Mouse (Mus musculus) layer of hippocampus, adult 18-20 months (tissue): Measurements from ENCODE around the gene Fignl1. TPM values are rescaled to one million over a fixed set of nuclear protein-coding genes. Genes with fewer than 3 reads are reported as not detected.
A peak's percentile ranks its signal among the peaks of the same experiment; 100 is the strongest.

ENCODE experiments used
- DNase-seq, 2 experiments: peaks; one replicate each; pipeline ENCODE4 v3.0.0; 2022; ENCODE audit warnings: low spot score in 2 of 2
- long read RNA-seq: library from polyadenylated mRNA; stranded (forward); transcript quantifications from one replicate; pipeline ENCODE4 v2.0.0, GENCODE M21; 2021
- total RNA-seq, 2 experiments: library from RNA; stranded (reverse); gene quantifications; 2 replicates each; pipeline ENCODE4 v1.2.3; 2021

Fignl1 gene
- 1 to 10 TPM in 1 of 2 experiments, under 1 TPM in 1; 0.61 to 1.9 TPM for total RNA-seq
- long read RNA-seq = 0 reads

GRCm38 (mm10) chr11:11808820-11809403 lies at the start of gene Fignl1:
Fignl1 (minus strand) TSS chr11:11808962.
- peak; percentile 91 to 95 for DNase-seq

DNA sequence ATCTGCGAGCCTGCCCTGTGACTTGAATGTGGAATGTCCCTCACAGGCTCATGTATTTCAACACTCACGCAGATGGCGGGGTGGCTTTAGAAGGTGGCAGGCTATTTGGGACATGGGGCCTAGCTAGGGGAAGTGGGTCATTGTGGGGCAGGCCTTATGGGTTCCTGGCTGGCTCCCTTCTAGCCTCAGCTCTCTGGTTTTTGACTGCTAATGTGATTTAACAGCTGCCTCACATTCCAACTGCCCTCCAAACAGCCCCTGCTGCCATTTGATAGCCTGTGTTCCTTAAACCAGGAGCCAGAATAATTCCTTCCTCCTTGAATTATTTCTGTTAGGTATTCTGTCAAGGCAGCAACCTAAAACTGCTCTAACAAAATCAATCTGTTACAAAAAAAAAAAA lies 48.2 kb upstream of the Fignl1 start:
- DNase-seq = no peak

GRCm38 (mm10) chr11:11855685-11856131 lies 46.9 kb upstream of the Fignl1 start:
- DNase-seq = no peak

DNA sequence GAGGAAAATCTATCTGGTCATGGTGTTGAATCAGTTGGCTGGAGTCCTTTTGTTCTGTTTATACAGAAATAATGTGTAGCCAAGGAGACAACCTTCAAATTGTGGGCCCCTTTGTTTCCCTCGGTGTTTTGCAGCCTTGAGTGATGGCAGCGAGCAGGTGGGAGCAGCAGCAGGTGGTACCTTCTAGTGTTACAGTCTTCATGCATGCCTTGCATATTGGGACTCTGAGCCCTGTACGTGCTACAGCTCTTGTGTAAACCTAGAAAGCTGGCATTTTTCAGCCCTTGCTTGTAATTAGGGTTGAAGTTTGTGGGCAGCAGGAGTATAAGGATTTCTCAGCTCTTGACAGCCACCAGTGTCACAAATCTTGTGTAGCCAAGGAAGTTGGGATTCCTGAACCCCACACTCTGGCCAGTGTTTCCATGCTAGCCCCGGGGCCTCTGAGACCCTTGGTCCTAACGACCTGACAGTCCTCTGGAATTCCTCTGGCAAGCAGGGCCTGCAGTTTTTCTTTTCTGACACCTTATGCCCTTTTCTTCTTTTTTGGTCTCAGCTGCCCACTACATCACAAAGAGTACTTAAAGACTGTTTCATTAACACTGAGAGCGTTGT lies 46.4 kb upstream of the Fignl1 start:
- DNase-seq = no peak

DNA sequence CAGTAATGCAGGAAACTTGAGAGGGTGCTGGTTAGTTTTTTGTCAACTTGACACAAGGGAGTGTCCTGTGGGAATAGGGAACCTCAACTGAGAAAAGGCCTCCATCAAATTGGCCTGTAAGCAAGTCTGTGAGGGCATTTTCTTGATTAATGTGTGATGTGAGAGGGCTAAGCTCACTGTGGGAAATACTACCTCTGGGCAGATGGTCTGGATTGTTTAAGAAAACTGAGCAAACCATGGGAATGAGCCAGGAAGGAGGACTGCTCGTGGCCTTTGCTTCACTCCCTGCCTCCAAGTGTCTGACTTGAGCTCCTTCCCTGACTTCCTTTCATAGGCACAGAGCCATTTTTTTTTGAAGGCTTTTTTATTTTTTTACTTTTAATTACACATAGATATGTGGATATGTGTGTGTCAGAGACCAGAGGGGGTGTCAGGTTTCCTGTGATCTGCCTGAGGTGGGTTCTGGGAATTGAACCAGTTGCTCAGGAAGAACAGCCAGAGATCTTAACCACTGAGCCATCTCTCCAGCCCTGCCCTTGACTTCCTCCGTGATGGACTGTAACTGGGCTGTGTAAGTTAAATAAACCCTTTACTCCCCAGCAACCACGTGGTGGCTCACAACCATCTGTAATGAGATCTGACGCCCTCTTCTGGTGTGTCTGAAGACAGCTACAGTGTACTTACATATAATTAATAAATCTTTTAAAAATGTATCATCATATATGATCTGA lies 45.1 kb upstream of the Fignl1 start:
- DNase-seq = no peak

- no peak for DNase-seq
Observed at GRCm38 (mm10) chr11:11851957-11852505, 43.3 kb upstream of the Fignl1 start.

DNA sequence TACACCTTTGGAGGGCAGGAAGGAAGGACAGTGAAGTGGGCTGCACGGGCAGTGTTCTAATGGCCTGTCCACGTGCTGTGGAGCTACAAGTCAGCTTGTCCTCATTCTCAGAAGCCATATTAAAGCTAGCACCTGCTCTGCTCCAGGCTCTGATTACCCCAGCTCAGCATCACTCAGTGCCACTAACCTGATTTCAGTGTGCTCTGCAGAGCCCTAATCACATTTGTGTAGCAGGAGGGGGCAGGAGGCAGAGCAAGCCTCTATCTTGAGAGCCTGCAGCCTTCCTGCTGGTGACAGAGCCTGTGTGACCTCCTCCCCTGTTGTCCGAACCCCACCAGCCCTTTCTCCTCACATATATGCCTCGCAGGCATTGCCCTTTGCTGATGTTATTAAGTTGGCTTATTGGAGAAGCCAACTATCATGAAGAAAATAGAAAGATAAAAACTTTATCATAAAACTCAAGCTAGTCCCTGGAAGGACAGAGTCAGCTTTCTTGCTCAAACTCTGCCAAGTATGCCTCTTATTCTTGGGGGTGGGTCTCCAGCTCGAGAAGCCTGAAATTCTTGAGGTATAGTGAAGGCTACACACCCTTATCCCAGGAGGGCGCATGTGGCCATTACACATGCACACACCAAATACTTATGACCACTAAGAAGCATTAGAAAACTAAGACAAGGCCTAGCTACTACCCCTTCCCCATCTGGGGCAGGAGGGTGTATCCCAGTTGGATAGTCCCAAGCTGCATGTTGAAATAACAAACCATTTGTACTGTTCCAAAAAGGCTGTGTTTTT lies 41.9 kb upstream of the Fignl1 start:
- no peak for DNase-seq

GRCm38 (mm10) chr11:11849513-11850311 lies 41.0 kb upstream of the Fignl1 start:
- no peak for DNase-seq

DNA sequence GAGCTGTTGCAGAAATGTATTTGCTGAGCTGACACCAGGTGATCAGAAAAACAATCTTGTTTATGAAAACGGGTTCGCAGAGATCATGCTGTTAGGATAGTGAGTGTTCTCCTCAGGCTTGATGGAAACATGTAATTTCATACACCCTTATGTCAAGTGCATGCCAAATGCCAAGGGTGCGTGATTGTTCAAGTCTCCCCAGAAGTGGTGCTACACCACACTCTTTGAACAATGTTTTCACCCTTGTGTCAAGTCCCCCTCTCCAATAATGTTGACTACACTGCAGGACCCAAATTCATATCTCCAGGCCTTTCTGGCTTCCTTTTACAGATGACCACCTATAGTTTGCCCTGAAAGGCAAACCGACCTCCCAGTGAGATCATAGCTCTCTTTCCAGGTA lies 39.7 kb upstream of the Fignl1 start:
- no peak for DNase-seq

DNA sequence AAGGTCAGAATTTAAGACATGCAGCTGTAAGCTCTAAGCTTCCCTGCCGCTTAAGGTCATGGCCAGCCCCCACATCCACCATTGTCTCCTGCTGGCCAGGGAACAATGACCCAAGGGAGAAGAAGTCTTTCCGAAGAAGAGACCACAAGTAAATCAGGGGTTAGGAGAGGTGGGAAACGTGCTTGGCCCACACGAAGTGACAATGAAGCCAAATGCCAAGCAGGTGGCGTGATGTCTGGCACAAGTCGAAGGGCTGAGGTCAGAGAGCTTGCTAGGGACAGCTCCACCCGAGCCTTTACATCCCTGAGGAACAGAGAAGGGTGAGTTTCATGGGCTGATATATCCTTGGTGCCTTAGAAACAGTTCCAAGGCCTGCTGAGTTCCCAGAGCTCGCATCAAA lies 36.3 kb upstream of the Fignl1 start:
- DNase-seq = no peak

DNA sequence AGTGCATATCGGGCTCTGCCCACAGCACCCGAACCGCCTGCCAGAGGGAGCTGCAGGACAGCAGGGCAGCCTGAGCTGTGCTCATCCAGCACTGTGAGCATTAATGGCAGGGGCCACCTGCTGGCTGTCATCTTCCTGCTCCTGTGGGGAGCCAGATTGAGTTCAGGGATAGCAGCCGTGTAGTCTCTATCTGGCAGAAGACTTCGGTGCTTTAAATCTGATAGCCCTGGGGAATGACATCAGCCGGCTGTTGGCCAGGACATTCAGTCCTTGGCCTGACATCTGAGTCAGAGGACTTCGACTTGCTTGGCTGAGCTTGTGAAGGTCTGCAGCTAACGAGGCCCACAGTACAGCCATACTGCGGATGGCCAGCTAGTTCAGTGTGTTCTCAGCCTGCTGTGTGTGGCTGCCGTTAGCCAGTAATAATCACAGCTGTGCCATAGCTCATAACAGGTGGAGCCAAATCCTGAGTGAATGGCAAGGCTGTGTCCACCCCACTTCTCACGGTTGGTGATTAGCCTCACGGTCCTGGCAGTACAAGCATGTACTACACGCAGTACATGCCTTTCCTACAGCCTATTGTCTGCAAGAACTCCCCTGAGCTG lies 35.7 kb upstream of the Fignl1 start:
- DNase-seq = peak in 1 of 2 experiments; percentile 37

DNA sequence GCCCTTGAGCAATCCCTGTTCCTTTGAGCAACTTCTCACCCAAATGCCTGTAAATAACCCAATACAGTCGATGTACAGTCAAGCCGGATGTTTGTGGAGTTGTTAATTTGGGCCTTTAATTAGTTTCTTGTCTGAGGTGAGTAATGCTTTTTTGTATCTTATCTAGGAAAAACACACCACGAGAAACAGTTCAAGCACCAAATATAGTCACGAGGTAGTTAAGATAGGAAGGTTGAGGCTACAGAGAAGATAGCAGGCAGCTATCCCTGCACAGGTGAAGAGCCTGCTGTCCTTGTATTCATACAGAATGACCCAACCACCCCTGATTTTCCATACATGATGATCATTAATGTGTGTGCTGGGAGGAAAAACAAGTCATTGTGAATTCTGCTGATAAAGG lies 32.8 kb upstream of the Fignl1 start:
- no peak for DNase-seq

- DNase-seq = no peak
Observed at GRCm38 (mm10) chr11:11840746-11841145, 32.0 kb upstream of the Fignl1 start.

- DNase-seq = no peak
Observed at GRCm38 (mm10) chr11:11839874-11840273, 31.1 kb upstream of the Fignl1 start.

DNA sequence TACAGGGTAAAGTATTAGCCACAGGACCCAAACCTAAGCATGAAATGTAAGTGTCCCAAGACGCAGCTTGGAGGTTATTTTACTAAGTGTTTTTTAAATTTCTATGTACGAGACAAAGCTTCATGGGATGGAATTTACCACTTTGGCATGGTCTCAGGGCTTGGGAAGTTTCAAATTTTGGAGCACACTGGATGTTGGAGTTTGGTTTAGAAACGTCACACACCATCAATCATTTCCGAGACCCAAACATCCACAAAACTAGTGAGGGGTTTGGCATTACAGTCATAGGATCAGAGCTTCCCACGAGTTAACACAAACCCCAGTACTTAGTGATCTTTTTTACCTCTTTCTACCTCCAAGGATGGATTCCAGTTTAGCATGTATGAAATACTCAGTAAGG lies 28.6 kb upstream of the Fignl1 start:
- DNase-seq = no peak

- DNase-seq = no peak
Observed at GRCm38 (mm10) chr11:11836713-11837370, 28.1 kb upstream of the Fignl1 start.

DNA sequence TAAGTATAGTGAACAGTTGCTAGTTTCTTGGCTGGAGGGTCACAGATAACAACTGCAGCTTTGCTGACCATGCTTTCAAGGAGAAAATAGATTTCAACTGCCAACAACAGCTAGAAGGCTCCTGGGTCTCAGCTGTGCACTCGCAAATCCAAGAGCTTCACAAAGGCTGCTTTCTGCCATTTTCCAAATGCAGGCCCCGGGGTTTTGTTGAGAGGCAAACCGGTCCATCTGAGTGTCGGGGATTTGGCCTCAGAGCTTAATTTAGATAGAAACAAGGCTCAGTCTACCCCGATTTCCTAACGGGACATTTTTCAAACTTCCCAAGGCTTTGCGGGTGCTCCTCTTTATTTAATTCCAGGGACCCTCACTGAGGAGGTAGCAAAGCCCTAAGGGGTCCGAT lies 27.5 kb upstream of the Fignl1 start:
- DNase-seq = no peak

- no peak for DNase-seq
Observed at GRCm38 (mm10) chr11:11835791-11836190, 27.0 kb upstream of the Fignl1 start.

- DNase-seq = no peak
Observed at GRCm38 (mm10) chr11:11835361-11835760, 26.6 kb upstream of the Fignl1 start.

DNA sequence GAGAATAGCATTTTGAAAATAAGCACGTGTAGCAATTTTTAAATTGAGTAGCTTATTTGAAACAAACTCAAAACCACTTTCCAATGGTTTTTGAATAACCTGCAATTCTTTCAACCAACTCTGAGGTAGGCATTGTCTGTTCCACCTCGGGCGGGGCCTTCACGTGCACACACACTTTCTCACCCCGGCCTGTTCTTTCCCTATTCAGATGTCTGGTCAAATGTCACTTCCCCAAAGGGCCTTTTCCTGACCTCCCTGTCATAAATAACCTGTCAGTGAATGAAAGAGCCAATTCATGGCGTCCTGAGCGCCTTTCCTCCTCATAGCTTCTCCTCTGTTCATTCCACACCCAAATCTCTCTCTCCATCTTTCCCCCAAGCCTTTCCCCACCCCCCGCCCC lies 24.3 kb upstream of the Fignl1 start:
- no peak for DNase-seq
